Mouse (Mus musculus): ENCODE measurements around the gene Mrpl1. TPM values are rescaled to one million over a fixed set of nuclear protein-coding genes. Genes with fewer than 3 reads are reported as not detected.

The Mrpl1 gene
- polyA plus RNA-seq, 1 experiment from 2014 or later, result 15.5 TPM

Other genes with a start within 250 kb of the Mrpl1 start
- gene Cnot6l, start 45.3 kb upstream of the Mrpl1 start, polyA plus RNA-seq (2015; fragmentation: Nextera tagmentation; extraction: Ambion mirVana), result 15.3 and 21.1 TPM in 2 replicates
- gene Fras1, start 164.5 kb downstream of the Mrpl1 start, polyA plus RNA-seq (2015; fragmentation: Nextera tagmentation; extraction: Ambion mirVana), result 5.3 and 8.0 TPM in 2 replicates